Mouse (Mus musculus): ENCODE measurements around the gene Foxo1.

DNA sequence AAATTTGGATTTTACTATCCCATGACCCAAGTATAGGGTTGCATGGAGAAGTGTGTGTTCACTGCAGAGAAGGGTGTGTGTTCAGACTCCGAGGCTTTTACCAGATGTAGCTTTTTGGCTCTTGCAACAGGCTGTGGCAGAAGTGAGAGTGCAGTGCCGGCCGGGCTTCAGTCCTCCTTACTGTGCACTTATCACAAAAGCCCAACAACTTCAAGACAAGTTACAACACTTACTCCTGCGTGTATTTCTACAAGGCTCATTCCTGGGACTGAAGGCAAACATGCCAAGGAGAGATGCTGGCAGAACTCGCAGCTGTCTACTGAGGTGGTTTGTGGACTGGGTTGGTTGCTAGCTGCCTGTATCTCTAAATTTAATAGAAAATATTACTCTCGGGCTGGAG, 15.4 kb downstream of the Foxo1 start:
- TF ChIP-seq GATA1 (IDR thresholded peaks at IDR 0.05; ENCODE audit: borderline replicate concordance, low read length) (no peak), FLI1 (IDR thresholded peaks at IDR 0.05; ENCODE audit: low read length) (no peak)

Data from megakaryocyte, embryonic 14.5 days (primary cell).